Mouse (Mus musculus) ES-Bruce4 (cell line): ENCODE measurements around the gene Cdk5rap3.

ENCODE experiments used
- CTCF ChIP-seq: IDR thresholded peaks from one replicate; pipeline ENCODE4 v1.8.1; 2011; ENCODE audit warnings: low read depth, low read length
- POLR2A ChIP-seq: IDR thresholded peaks from one replicate; pipeline ENCODE4 v1.8.1; 2011; ENCODE audit warnings: low read length; ENCODE audit not compliant: insufficient read depth

- no peak for TF ChIP-seq CTCF
- TF ChIP-seq POLR2A = no peak
Observed at GRCm38 (mm10) chr11:96862534-96862933, 53.8 kb downstream of the Cdk5rap3 start.
